Mouse (Mus musculus) heart, embryonic 14.5 days (tissue): Measurements from ENCODE around the gene Ccdc162. TPM values are rescaled to one million over a fixed set of nuclear protein-coding genes. Genes with fewer than 3 reads are reported as not detected.
A peak's percentile ranks its signal among the peaks of the same experiment; 100 is the strongest.

ENCODE experiments used
- ATAC-seq: fragments of 200-750 bp; cut with Nextera tagmentation; 2 replicates; pipeline ENCODE4 v1.8.0; 2017; ENCODE audit warnings: low read depth, moderate TSS enrichment; ENCODE audit not compliant: insufficient number of reproducible peaks, insufficient read depth, low FRiP score
- H3K27ac ChIP-seq, 2 experiments: fragments of 200-500 bp in 1 of 2; fragments of 300-500 bp in 1 of 2; sonication (generic) in 1 of 2; replicated peaks in 1 of 2; 2 replicates each; pipeline ENCODE4 v1.5.1; 2012 to 2014; ENCODE audit warnings: low read depth in 2 of 2, low read length in 2 of 2, control low read depth in 1 of 2, mild to moderate bottlenecking in 1 of 2, mixed read lengths in 1 of 2; ENCODE audit not compliant: control insufficient read depth in 1 of 2, insufficient read depth in 1 of 2
- H3K27me3 ChIP-seq: fragments of 300-500 bp; sonication (generic); 2 replicates; pipeline ENCODE4 v1.6.1; 2014; ENCODE audit warnings: mild to moderate bottlenecking, low read length, control low read depth; ENCODE audit not compliant: control insufficient read depth, insufficient read depth
- H3K36me3 ChIP-seq: fragments of 300-500 bp; sonication (generic); 2 replicates; pipeline ENCODE4 v1.6.1; 2014; ENCODE audit warnings: mild to moderate bottlenecking, control low read depth, low read length, mixed read lengths; ENCODE audit not compliant: control insufficient read depth, insufficient read depth
- H3K4me1 ChIP-seq, 2 experiments: fragments of 200-500 bp in 1 of 2; fragments of 300-500 bp in 1 of 2; sonication (generic) in 1 of 2; 2 replicates each; pipeline ENCODE4 v1.6.1; 2012 to 2014; ENCODE audit warnings: low read length in 2 of 2, control low read depth in 1 of 2, mixed read lengths in 1 of 2; ENCODE audit not compliant: control insufficient read depth in 2 of 2, insufficient read depth in 2 of 2
- H3K4me2 ChIP-seq: fragments of 300-500 bp; sonication (generic); 2 replicates; pipeline ENCODE4 v1.6.1; 2014; ENCODE audit warnings: mild to moderate bottlenecking, low read length
- H3K4me3 ChIP-seq, 2 experiments: fragments of 200-500 bp in 1 of 2; fragments of 300-500 bp in 1 of 2; sonication (generic) in 1 of 2; 2 replicates each; pipeline ENCODE4 v1.5.1; 2012 to 2014; ENCODE audit warnings: low read length in 2 of 2, mild to moderate bottlenecking in 2 of 2, control low read depth in 1 of 2, low read depth in 1 of 2, moderate library complexity in 1 of 2; ENCODE audit not compliant: control insufficient read depth in 1 of 2, insufficient read depth in 1 of 2
- H3K9ac ChIP-seq: fragments of 300-500 bp; sonication (generic); 2 replicates; pipeline ENCODE4 v1.6.1; 2014; ENCODE audit warnings: mild to moderate bottlenecking, low read length
- H3K9me3 ChIP-seq: fragments of 300-500 bp; sonication (generic); 2 replicates; pipeline ENCODE4 v1.6.1; 2016; ENCODE audit warnings: low read length, control low read depth; ENCODE audit not compliant: control insufficient read depth
- WGBS: fragments of 180-500 bp; shearing (Covaris S2); extraction: QIAGEN DNeasy Blood & Tissue Kit; methylation state at CpG from one replicate; pipeline ENCODE4 v1.1.7; 2014; 5-methylcytosine and 5-hydroxymethylcytosine counted together
- polyA plus RNA-seq: library from polyadenylated mRNA; unstranded; fragments of >200 nt; fragmentation: Nextera tagmentation; extraction: Ambion mirVana; gene quantifications from 2 replicates; pipeline ENCODE4 v1.2.1, GENCODE M21; 2014

Gene Ccdc162
- polyA plus RNA-seq, 1 experiment from 2014 or later = 0.20 TPM

GRCm38 (mm10) chr10:41575451-41576327, 140.7 kb downstream of the Ccdc162 start:
- no peaks in the 10 kb centered on the region for H3K9me3 ChIP-seq
- 73% methylated on average over 8 of the region's 8 CpGs for WGBS
- no peak overlapping the region for H3K27ac ChIP-seq
- H3K36me3 ChIP-seq = no peaks in the 10 kb centered on the region
- no peak for ATAC-seq
- H3K9ac ChIP-seq = no peak overlapping the region
- H3K4me2 ChIP-seq = no peak overlapping the region
- H3K4me3 ChIP-seq = no peak overlapping the region
- H3K4me1 ChIP-seq = peaks cover 16 to 29% of the 10 kb centered on the region in 2 experiments
- H3K27me3 ChIP-seq = no peaks in the 10 kb centered on the region

- Histone ChIP-seq H3K36me3 (no peaks in the 10 kb centered on the region), H3K27ac (no peak overlapping the region; a peak in 1 of 4 replicates), H3K27me3 (no peaks in the 10 kb centered on the region), H3K9ac (peak overlapping the region; percentile 44), H3K9me3 (no peaks in the 10 kb centered on the region), H3K4me2 (peak overlapping the region; percentile 46), H3K4me1 (peaks cover 13 to 26% of the 10 kb centered on the region in 2 experiments), H3K4me3 (no peak overlapping the region)
- 9% methylated on average over 6 of the region's 6 CpGs for WGBS
- ATAC-seq = no peak
Measured at GRCm38 (mm10) chr10:41573190-41573589, 143.2 kb downstream of the Ccdc162 start.

- WGBS = 63% methylated on average over 4 of the region's 4 CpGs
- no peak overlapping the region for H3K27ac ChIP-seq
Measured at GRCm38 (mm10) chr10:41572274-41572673, 144.2 kb downstream of the Ccdc162 start.

GRCm38 (mm10) chr10:41571065-41571464, 145.4 kb downstream of the Ccdc162 start:
- Histone ChIP-seq H3K4me1 (peaks cover 13 to 26% of the 10 kb centered on the region in 2 experiments), H3K4me2 (no peak overlapping the region), H3K27me3 (no peaks in the 10 kb centered on the region), H3K9me3 (no peaks in the 10 kb centered on the region), H3K9ac (no peak overlapping the region), H3K27ac (no peak overlapping the region), H3K36me3 (no peaks in the 10 kb centered on the region), H3K4me3 (no peak overlapping the region)
- no peak for ATAC-seq
- 92% methylated on average over 4 of the region's 4 CpGs for WGBS

More at GRCm38 (mm10) chr10:41572274-41572673, 144.2 kb downstream of the Ccdc162 start:
- no peak overlapping the region for H3K9ac ChIP-seq
- H3K4me3 ChIP-seq = no peak overlapping the region
- H3K4me2 ChIP-seq = no peak overlapping the region
- H3K27me3 ChIP-seq = no peaks in the 10 kb centered on the region
- peaks cover 13 to 26% of the 10 kb centered on the region in 2 experiments for H3K4me1 ChIP-seq
- H3K36me3 ChIP-seq = no peaks in the 10 kb centered on the region
- ATAC-seq = no peak
- H3K9me3 ChIP-seq = no peaks in the 10 kb centered on the region

GRCm38 (mm10) chr10:41568306-41568705, 148.1 kb downstream of the Ccdc162 start:
- WGBS = 53% methylated on average over 3 of the region's 3 CpGs
- Histone ChIP-seq H3K36me3 (no peaks in the 10 kb centered on the region), H3K9ac (no peak overlapping the region), H3K4me3 (no peak overlapping the region), H3K9me3 (no peaks in the 10 kb centered on the region), H3K4me1 (peaks cover 22 to 26% of the 10 kb centered on the region in 2 experiments), H3K4me2 (no peak overlapping the region), H3K27ac (no peak overlapping the region), H3K27me3 (no peaks in the 10 kb centered on the region)
- no peak for ATAC-seq

GRCm38 (mm10) chr10:41565141-41565540, 151.3 kb downstream of the Ccdc162 start:
- no peaks in the 10 kb centered on the region for H3K36me3 ChIP-seq
- no peak overlapping the region for H3K4me2 ChIP-seq
- H3K4me3 ChIP-seq = no peak overlapping the region
- peaks cover 9% of the 10 kb centered on the region for H3K9me3 ChIP-seq
- 16% methylated on average over 5 of the region's 5 CpGs for WGBS
- no peak overlapping the region; the same call in 1 of the 2 replicates for H3K9ac ChIP-seq
- H3K27me3 ChIP-seq = no peaks in the 10 kb centered on the region
- no peak overlapping the region for H3K27ac ChIP-seq
- peaks cover 15 to 19% of the 10 kb centered on the region in 2 experiments; a peak in 3 of 4 replicates for H3K4me1 ChIP-seq
- no peak for ATAC-seq

GRCm38 (mm10) chr10:41561701-41562395, 154.6 kb downstream of the Ccdc162 start:
- WGBS = 62% methylated on average over 10 of the region's 10 CpGs
- Histone ChIP-seq H3K4me3 (no peak overlapping the region), H3K27ac (no peak overlapping the region), H3K9ac (no peak overlapping the region), H3K4me1 (peaks cover 15 to 19% of the 10 kb centered on the region in 2 experiments; a peak in 3 of 4 replicates), H3K36me3 (no peaks in the 10 kb centered on the region), H3K4me2 (no peak overlapping the region), H3K9me3 (peaks cover 14% of the 10 kb centered on the region), H3K27me3 (no peaks in the 10 kb centered on the region)
- ATAC-seq = no peak
